Mouse (Mus musculus): Measurements from ENCODE around the gene Meis1.

GRCm38 (mm10) chr11:18888651-18889050 lies 130.1 kb downstream of the Meis1 start:
- no peak for TF ChIP-seq CTCF (IDR thresholded peaks at IDR 0.05 in 2 of 3, conservative IDR thresholded peaks at IDR 0.05 in 1 of 3; ENCODE audit: control insufficient read depth in 1 of 3, insufficient read depth in 1 of 3, low read depth in 2 of 3, low read length in 3 of 3, poor library complexity in 1 of 3, severe bottlenecking in 1 of 3)
- no peak for TF ChIP-seq TBP (IDR thresholded peaks at IDR 0.05; ENCODE audit: low read depth, low read length)
- no peak for TF ChIP-seq MAZ (IDR thresholded peaks at IDR 0.05; ENCODE audit: low read depth, low read length)
- TF ChIP-seq MYC (IDR thresholded peaks at IDR 0.05; ENCODE audit: low read depth, low read length): no peak
- no peak for TF ChIP-seq JUND (IDR thresholded peaks at IDR 0.05; ENCODE audit: low read depth, low read length)
- TF ChIP-seq TAL1 (IDR thresholded peaks at IDR 0.05; ENCODE audit: low read length): no peak
- TF ChIP-seq GATA1 (IDR thresholded peaks at IDR 0.05; ENCODE audit: low read depth, low read length): peak; percentile 59; the same call in 1 of the 2 replicates
- TF ChIP-seq MAX (IDR thresholded peaks at IDR 0.05; ENCODE audit: low read length): no peak
- TF ChIP-seq UBTF (IDR thresholded peaks at IDR 0.05; ENCODE audit: borderline replicate concordance, insufficient read depth, low read depth, low read length): no peak
- TF ChIP-seq POLR2A (IDR thresholded peaks at IDR 0.05; ENCODE audit: control insufficient read depth in 1 of 2, insufficient read depth in 1 of 2, low read depth in 1 of 2, low read length in 2 of 2, poor library complexity in 1 of 2): no peak
- no peak for TF ChIP-seq ELF1 (IDR thresholded peaks at IDR 0.05; ENCODE audit: low read depth, low read length)
- TF ChIP-seq ZC3H11A (IDR thresholded peaks at IDR 0.05; ENCODE audit: low read depth, low read length): no peak
- no peak for TF ChIP-seq NELFE (IDR thresholded peaks at IDR 0.05; ENCODE audit: low read depth, low read length)
- TF ChIP-seq EP300 (IDR thresholded peaks at IDR 0.05; ENCODE audit: low read depth in 1 of 2, low read length in 2 of 2): peak in 1 of 2 experiments; percentile 30; a peak in 2 of 4 replicates
